Mouse (Mus musculus) right cerebral cortex, postnatal 14 days (tissue): ENCODE data around the gene Pxdn.

Experiments
- DNase-seq: peaks from one replicate; pipeline ENCODE4 v3.0.0; 2022

The Pxdn gene

GRCm38 (mm10) chr12:30027721-30028340 is 90.4 kb downstream of the Pxdn start:
- no peak for DNase-seq

DNA sequence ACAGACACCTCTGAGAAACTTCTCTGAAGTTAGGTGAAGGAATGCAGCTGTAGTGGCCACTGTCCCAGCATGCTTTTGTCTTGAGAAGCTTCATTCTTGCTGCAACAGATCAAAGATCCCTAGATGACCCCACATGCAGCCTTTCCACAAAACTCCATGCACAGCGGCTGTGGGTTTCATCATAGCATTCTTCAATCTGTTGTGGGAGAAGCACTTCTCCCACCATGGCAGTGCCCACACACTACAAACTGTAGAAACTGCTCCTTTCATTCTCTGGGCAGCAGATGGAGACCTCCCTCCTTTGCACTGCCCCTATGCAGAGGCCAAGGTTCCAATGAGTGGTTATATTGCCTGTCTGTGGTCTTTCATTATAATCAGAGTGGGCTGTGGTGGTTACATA is 91.7 kb downstream of the Pxdn start:
- DNase-seq: no peak

- DNase-seq: no peak
These were observed 93.2 kb downstream of the Pxdn start for GRCm38 (mm10) chr12:30030571-30030970.

- no peak for DNase-seq
These were observed 97.3 kb downstream of the Pxdn start for GRCm38 (mm10) chr12:30034681-30035080.

DNA sequence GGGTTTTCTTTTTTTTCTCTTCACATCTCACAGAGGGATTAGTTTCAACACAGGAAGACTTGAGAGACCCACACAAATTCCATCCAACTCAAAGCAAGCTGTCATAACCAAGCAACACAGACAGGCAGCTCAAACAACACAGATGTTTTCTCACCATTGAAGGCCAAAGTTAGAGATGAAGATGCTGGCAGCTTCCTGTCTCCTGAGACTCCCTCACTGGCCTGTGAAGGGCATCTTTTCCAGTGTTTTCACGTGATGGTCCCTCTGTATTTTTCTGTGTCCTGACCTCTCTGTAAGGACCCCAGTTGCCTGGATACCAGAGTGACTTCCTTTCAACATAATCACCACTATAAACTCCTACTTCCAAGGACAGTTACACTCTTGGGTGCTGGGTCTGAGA is 98.0 kb downstream of the Pxdn start:
- no peak for DNase-seq

- DNase-seq: no peak
These were observed 98.6 kb downstream of the Pxdn start for GRCm38 (mm10) chr12:30035841-30036568.

DNA sequence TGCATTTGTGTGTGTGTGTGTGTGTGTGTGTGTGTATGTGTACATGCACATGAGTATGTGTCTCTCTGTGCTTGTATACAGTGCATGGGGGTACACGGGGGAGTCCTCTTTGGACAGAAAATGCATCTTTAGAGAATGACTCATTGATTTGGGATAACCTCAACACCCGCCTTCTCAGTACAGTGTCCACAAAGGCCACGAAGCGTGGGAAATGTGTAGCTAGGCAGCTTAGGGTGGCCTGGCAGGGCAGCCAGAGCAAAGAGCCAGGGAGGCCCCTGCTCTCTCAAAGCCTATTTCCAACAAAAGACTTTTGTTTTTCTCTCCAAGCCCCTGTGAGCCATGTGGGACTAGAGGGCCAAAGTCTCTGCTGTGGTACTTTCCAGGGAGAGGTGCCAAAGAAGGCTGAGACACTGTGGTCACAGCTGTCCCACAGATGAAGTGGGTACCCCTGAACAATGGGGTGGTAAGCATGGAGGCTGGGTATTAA is 99.2 kb downstream of the Pxdn start:
- no peak for DNase-seq

GRCm38 (mm10) chr12:30039565-30039964 is 102.2 kb downstream of the Pxdn start:
- DNase-seq: peak; percentile 42

DNA sequence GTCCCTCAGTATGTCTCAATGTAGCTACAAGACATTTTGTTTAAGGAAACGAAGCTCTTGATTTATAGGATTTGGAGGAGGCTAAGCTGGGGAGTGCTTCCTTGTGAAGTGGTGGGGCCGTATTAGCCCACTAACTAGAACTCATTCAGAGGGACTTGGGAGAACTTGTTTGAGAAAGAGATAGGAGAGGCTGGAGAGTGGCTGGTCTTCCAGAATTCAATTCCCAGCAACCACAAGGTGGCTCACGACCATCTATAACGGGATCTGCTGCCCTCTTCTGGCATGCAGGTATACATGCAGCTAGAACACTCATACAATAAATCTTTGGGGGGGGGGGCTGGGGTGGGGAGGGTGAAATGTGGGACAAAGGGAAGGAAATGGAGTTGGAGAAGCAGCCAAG is 102.7 kb downstream of the Pxdn start:
- no peak for DNase-seq

DNA sequence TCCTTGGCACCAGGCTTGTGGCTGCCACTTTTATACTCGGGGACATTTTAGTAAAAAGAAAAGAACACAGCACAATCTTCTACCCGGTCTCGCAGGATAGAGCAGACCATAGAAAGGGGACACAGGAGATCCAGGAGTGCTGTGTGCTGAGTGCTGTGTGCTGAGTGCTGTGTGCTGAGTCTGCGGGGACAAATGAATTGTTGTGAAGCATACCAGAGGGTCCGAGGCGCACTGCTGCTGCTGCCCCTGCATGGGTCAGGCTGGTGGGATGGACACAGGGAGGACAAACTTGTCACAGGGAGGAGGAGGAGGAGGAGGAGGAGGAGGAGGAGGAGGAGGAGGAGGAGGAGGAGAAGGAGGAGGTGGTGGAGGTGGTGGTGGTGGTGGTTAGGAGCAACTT is 111.4 kb downstream of the Pxdn start:
- no peak for DNase-seq

DNA sequence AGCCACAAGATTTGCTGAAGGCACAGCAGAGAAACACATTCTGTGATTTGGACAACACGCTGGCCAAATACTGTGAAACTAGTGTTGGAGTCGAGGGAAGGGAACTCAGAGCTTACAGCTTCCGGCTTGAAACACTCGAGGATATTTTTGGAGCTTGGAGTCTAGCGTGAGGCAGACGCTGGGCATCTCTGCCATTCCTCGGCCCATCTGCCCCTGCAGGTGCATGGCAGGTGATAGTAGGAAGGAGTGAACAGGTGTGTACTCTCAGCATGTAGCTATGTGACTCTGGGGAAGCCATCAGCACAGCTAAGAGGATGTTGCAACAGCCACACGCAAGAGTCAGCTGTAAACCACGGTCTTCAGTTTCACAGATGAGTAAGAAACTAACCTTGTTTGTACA is 112.4 kb downstream of the Pxdn start:
- no peak for DNase-seq

DNA sequence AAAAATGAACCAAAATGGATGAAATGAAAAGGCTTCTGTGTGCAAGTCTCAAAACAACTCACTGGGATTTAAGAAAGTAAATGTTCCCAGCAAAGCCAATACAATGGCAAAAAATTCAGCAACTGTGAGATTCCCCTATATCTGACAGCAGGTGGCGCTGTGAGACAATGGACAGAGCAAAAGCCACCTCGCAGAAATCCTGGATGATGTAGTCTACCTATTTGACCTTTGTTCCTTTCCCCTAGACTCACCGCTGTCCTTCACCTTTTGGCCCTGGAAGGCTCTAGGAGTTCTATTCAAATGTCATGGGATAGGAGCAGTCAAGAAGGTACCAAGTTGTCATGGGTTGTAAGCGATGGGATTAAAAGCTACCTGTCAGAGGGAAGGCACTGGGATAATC is 112.8 kb downstream of the Pxdn start:
- peak; percentile 66 for DNase-seq

- no peak for DNase-seq
These were observed 117.5 kb downstream of the Pxdn start for GRCm38 (mm10) chr12:30054761-30055540.

DNA sequence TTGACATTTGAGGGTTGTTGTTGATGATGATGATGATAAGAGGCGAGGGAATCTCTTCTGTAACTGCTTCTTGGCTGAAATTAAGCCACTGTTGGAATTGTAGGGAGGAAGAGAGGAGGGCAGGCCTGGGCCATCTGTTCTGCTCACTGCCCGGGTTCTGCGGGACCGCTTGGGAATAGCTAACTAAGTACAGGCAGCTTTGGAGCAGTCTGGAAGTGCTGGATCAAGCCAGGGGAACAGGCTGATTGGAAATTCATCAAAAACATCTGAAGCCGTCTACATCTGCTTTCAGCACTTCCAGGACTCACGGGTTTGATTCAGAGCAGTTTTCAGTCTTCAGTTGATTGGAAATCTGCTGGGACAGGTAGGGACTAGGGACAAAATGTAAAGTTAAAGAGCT is 120.6 kb downstream of the Pxdn start:
- DNase-seq: no peak

DNA sequence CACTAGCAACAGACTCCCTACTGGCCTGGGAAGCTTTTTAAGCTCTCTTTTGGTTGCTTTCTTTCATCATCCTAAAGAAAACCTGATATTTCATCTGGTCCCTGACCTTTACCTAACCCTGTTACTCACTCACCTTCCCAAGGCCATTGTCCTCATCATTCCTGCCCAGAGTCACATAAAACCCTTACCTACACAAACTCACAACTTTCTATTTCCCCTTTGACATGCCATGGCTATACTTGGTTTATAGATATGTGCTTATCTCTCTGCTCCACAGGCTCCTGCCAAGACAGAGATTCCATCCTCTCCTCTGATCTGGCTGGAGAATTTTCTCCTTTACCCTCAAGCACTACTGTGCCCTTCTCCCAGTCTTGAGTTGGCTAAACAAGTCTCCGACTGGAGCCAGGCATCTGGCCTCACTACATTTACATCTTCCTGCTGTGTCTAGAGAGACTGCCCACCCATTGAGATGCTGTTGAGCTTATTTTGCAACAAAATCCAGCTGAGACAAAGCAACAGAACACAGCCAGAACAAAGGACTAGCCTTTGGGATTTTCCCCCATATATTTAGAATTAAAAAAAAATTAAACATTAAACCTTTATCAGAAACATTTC is 124.2 kb downstream of the Pxdn start:
- DNase-seq: no peak

- no peak for DNase-seq
These were observed 124.7 kb downstream of the Pxdn start for GRCm38 (mm10) chr12:30062118-30062505.
